Mouse (Mus musculus) WW6 (cell line): ENCODE measurements at regions not wholly inside any gene's neighbourhood (a gene's known extent, or its start where the extent isn't known, plus 50 kb on each side); places are given as distances from the start of the nearest gene placed in this dataset.

Experiments used
- DNase-seq: peaks from one replicate; pipeline ENCODE4 v3.0.0-alpha.2; 2013; ENCODE audit warnings: low read depth, low spot score

- DNase-seq, result no peak
These were observed 642.1 kb upstream of the A830018L16Rik start for GRCm38 (mm10) chr1:10771793-10772192.

GRCm38 (mm10) chr1:10794074-10794783, 619.7 kb upstream of the A830018L16Rik start:
- no peak for DNase-seq

- no peak for DNase-seq
These were observed 578.1 kb upstream of the A830018L16Rik start for GRCm38 (mm10) chr1:10835653-10836415.

- no peak for DNase-seq
These were observed 576.7 kb upstream of the A830018L16Rik start for GRCm38 (mm10) chr1:10837180-10837579.

- no peak for DNase-seq
These were observed 561.0 kb upstream of the A830018L16Rik start for GRCm38 (mm10) chr1:10852934-10853333.

- no peak for DNase-seq
These were observed 559.4 kb upstream of the A830018L16Rik start for GRCm38 (mm10) chr1:10854495-10854894.

GRCm38 (mm10) chr1:10871163-10871853, 542.6 kb upstream of the A830018L16Rik start:
- no peak for DNase-seq

GRCm38 (mm10) chr1:10872266-10872665, 541.6 kb upstream of the A830018L16Rik start:
- no peak for DNase-seq

GRCm38 (mm10) chr1:10872726-10873125, 541.2 kb upstream of the A830018L16Rik start:
- no peak for DNase-seq

GRCm38 (mm10) chr1:10877391-10878170, 536.3 kb upstream of the A830018L16Rik start:
- DNase-seq, result no peak

GRCm38 (mm10) chr1:10878221-10878760, 535.6 kb upstream of the A830018L16Rik start:
- DNase-seq, result no peak

GRCm38 (mm10) chr1:10880026-10880727, 533.7 kb upstream of the A830018L16Rik start:
- peak; percentile 11 for DNase-seq

- DNase-seq, result no peak
These were observed 515.1 kb upstream of the A830018L16Rik start for GRCm38 (mm10) chr1:10898806-10899205.

- DNase-seq, result no peak
These were observed 511.2 kb upstream of the A830018L16Rik start for GRCm38 (mm10) chr1:10902721-10903120.

- no peak for DNase-seq
These were observed 493.9 kb upstream of the A830018L16Rik start for GRCm38 (mm10) chr1:10919958-10920357.

GRCm38 (mm10) chr1:10932378-10933077, 481.4 kb upstream of the A830018L16Rik start:
- DNase-seq, result no peak

- no peak for DNase-seq
These were observed 480.7 kb upstream of the A830018L16Rik start for GRCm38 (mm10) chr1:10933206-10933605.

- DNase-seq, result no peak
These were observed 475.5 kb upstream of the A830018L16Rik start for GRCm38 (mm10) chr1:10938436-10938835.

- no peak for DNase-seq
These were observed 473.6 kb upstream of the A830018L16Rik start for GRCm38 (mm10) chr1:10940326-10940725.

- DNase-seq, result no peak
These were observed 470.9 kb upstream of the A830018L16Rik start for GRCm38 (mm10) chr1:10942979-10943378.
